Mouse (Mus musculus) neural tube, embryonic 15.5 days (tissue): Measurements from ENCODE around the gene Chrna9. TPM values are rescaled to one million over a fixed set of nuclear protein-coding genes. Genes with fewer than 3 reads are reported as not detected.
"Not testable (repeated sequence)": the region's sequence is repeated elsewhere in the genome, so short reads cannot be mapped to it uniquely, and the experiment has no call there.

Source experiments
- ATAC-seq: fragments of 200-750 bp; cut with Nextera tagmentation; 2 replicates; pipeline ENCODE4 v1.8.0; 2017; ENCODE audit warnings: mild to moderate bottlenecking, moderate TSS enrichment, moderate library complexity; ENCODE audit not compliant: low FRiP score
- H3K27ac ChIP-seq: fragments of 300-500 bp; sonication (generic); replicated peaks from 2 replicates; pipeline ENCODE4 v1.5.1; 2015; ENCODE audit warnings: mild to moderate bottlenecking, inconsistent platforms
- H3K27me3 ChIP-seq: fragments of 300-500 bp; sonication (generic); replicated peaks from 2 replicates; pipeline ENCODE4 v1.6.1; 2015; ENCODE audit warnings: inconsistent platforms
- H3K36me3 ChIP-seq: fragments of 300-500 bp; sonication (generic); 2 replicates; pipeline ENCODE4 v1.6.1; 2015; ENCODE audit warnings: inconsistent platforms
- H3K4me1 ChIP-seq: fragments of 300-500 bp; sonication (generic); 2 replicates; pipeline ENCODE4 v1.6.1; 2015; ENCODE audit warnings: inconsistent platforms
- H3K4me2 ChIP-seq: fragments of 300-500 bp; sonication (generic); 2 replicates; pipeline ENCODE4 v1.6.1; 2015; ENCODE audit warnings: inconsistent platforms, mild to moderate bottlenecking, moderate library complexity
- H3K4me3 ChIP-seq: fragments of 300-500 bp; sonication (generic); replicated peaks from 2 replicates; pipeline ENCODE4 v1.5.1; 2015; ENCODE audit warnings: mild to moderate bottlenecking, inconsistent platforms
- H3K9ac ChIP-seq: fragments of 300-500 bp; sonication (generic); replicated peaks from 2 replicates; pipeline ENCODE4 v1.6.1; 2015; ENCODE audit warnings: mild to moderate bottlenecking, inconsistent platforms
- H3K9me3 ChIP-seq: fragments of 300-500 bp; sonication (generic); replicated peaks from 2 replicates; pipeline ENCODE4 v1.6.1; 2016; ENCODE audit warnings: inconsistent platforms
- WGBS: fragments of 180-500 bp; shearing (Covaris S2); methylation state at CpG from one replicate; pipeline ENCODE4 v1.1.7; 2015; ENCODE audit warnings: mixed read lengths; 5-methylcytosine and 5-hydroxymethylcytosine counted together
- polyA plus RNA-seq: library from polyadenylated mRNA; unstranded; fragments of >200 nt; fragmentation: Nextera tagmentation; extraction: Ambion mirVana; gene quantifications from 2 replicates; pipeline ENCODE4 v1.2.1, GENCODE M21; 2015

Gene Chrna9
- polyA plus RNA-seq, 1 experiment from 2014 or later, result not detected

- H3K4me1 ChIP-seq, result peaks cover 5% of the 10 kb centered on the region
- 93% methylated on average over 11 of the region's 11 CpGs for WGBS
Measured at GRCm38 (mm10) chr5:65960597-65960950, 25.9 kb downstream of the Chrna9 start.

GRCm38 (mm10) chr5:65963291-65963690 is 28.6 kb downstream of the Chrna9 start:
- Histone ChIP-seq H3K4me2 (no peak overlapping the region), H3K4me3 (no peak overlapping the region), H3K4me1 (no peaks in the 10 kb centered on the region), H3K27me3 (no peaks in the 10 kb centered on the region), H3K27ac (no peak overlapping the region), H3K9me3 (no peaks in the 10 kb centered on the region), H3K36me3 (no peaks in the 10 kb centered on the region), H3K9ac (no peak overlapping the region)
- no peak for ATAC-seq
- WGBS, result 90% methylated on average over 5 of the region's 5 CpGs

More at GRCm38 (mm10) chr5:65960597-65960950, 25.9 kb downstream of the Chrna9 start:
- H3K27me3 ChIP-seq, result no peaks in the 10 kb centered on the region
- ATAC-seq, result no peak
- H3K4me3 ChIP-seq, result no peak overlapping the region
- H3K9ac ChIP-seq, result no peak overlapping the region
- no peak overlapping the region for H3K27ac ChIP-seq
- no peaks in the 10 kb centered on the region for H3K36me3 ChIP-seq
- no peaks in the 10 kb centered on the region for H3K9me3 ChIP-seq
- H3K4me2 ChIP-seq, result no peak overlapping the region

- H3K4me2 ChIP-seq, result no peak overlapping the region
- WGBS, result 71% methylated on average over 7 of the region's 7 CpGs
- no peak overlapping the region for H3K4me3 ChIP-seq
- H3K36me3 ChIP-seq, result no peaks in the 10 kb centered on the region
- ATAC-seq, result no peak
- H3K27ac ChIP-seq, result no peak overlapping the region
- no peak overlapping the region for H3K9ac ChIP-seq
- no peaks in the 10 kb centered on the region for H3K4me1 ChIP-seq
- no peaks in the 10 kb centered on the region for H3K9me3 ChIP-seq
- H3K27me3 ChIP-seq, result no peaks in the 10 kb centered on the region
Measured at GRCm38 (mm10) chr5:65965771-65966279, 31.1 kb downstream of the Chrna9 start.

- 71% methylated on average over 12 of the region's 12 CpGs for WGBS
Measured at GRCm38 (mm10) chr5:65967091-65967490, 32.4 kb downstream of the Chrna9 start.

GRCm38 (mm10) chr5:65968004-65968403 is 33.3 kb downstream of the Chrna9 start:
- H3K36me3 ChIP-seq, result no peaks in the 10 kb centered on the region
- H3K9me3 ChIP-seq, result no peaks in the 10 kb centered on the region
- no peaks in the 10 kb centered on the region for H3K27me3 ChIP-seq
- no peak overlapping the region for H3K9ac ChIP-seq
- H3K4me3 ChIP-seq, result no peak overlapping the region
- no peak overlapping the region for H3K4me2 ChIP-seq
- WGBS, result over 99% methylated on average over 3 of the region's 3 CpGs
- no peaks in the 10 kb centered on the region for H3K4me1 ChIP-seq
- ATAC-seq, result no peak
- H3K27ac ChIP-seq, result no peak overlapping the region

More at GRCm38 (mm10) chr5:65967091-65967490, 32.4 kb downstream of the Chrna9 start:
- H3K4me2 ChIP-seq, result no peak overlapping the region
- no peak overlapping the region for H3K9ac ChIP-seq
- no peak overlapping the region for H3K4me3 ChIP-seq
- H3K4me1 ChIP-seq, result no peaks in the 10 kb centered on the region
- H3K9me3 ChIP-seq, result no peaks in the 10 kb centered on the region
- no peaks in the 10 kb centered on the region for H3K27me3 ChIP-seq
- no peak for ATAC-seq
- H3K27ac ChIP-seq, result no peak overlapping the region
- H3K36me3 ChIP-seq, result no peaks in the 10 kb centered on the region

GRCm38 (mm10) chr5:65973189-65973588 is 38.5 kb downstream of the Chrna9 start:
- Histone ChIP-seq H3K4me1 (no peaks in the 10 kb centered on the region), H3K9me3 (no peaks in the 10 kb centered on the region), H3K4me2 (no peak overlapping the region), H3K27ac (no peak overlapping the region), H3K27me3 (no peaks in the 10 kb centered on the region), H3K36me3 (no peaks in the 10 kb centered on the region), H3K4me3 (no peak overlapping the region), H3K9ac (no peak overlapping the region)
- no peak for ATAC-seq
- WGBS, result 75% methylated on average over 2 of the region's 2 CpGs

- Histone ChIP-seq H3K36me3 (no peaks in the 10 kb centered on the region), H3K27ac (no peak overlapping the region), H3K4me1 (no peaks in the 10 kb centered on the region), H3K9ac (no peak overlapping the region), H3K9me3 (no peaks in the 10 kb centered on the region), H3K27me3 (no peaks in the 10 kb centered on the region), H3K4me2 (no peak overlapping the region), H3K4me3 (no peak overlapping the region)
- WGBS, result 89% methylated on average over 13 of the region's 13 CpGs
- ATAC-seq, result no peak
Measured at GRCm38 (mm10) chr5:65975731-65976130, 41.0 kb downstream of the Chrna9 start.

GRCm38 (mm10) chr5:65986426-65986825 is 51.7 kb downstream of the Chrna9 start:
- 92% methylated on average over 5 of the region's 5 CpGs for WGBS
- no peak for ATAC-seq
- no peaks in the 10 kb centered on the region for H3K9me3 ChIP-seq
- no peaks in the 10 kb centered on the region for H3K27me3 ChIP-seq
- no peaks in the 10 kb centered on the region for H3K36me3 ChIP-seq
- H3K4me1 ChIP-seq, result no peaks in the 10 kb centered on the region
- no peak overlapping the region for H3K4me3 ChIP-seq
- H3K27ac ChIP-seq, result no peak overlapping the region
- H3K4me2 ChIP-seq, result no peak overlapping the region
- no peak overlapping the region for H3K9ac ChIP-seq

- H3K9ac ChIP-seq, ATAC-seq, H3K4me2 ChIP-seq, H3K27me3 ChIP-seq, H3K36me3 ChIP-seq, H3K4me1 ChIP-seq, H3K27ac ChIP-seq, H3K9me3 ChIP-seq, H3K4me3 ChIP-seq: not testable (repeated sequence)
- 79% methylated on average over 3 of the region's 3 CpGs for WGBS
Measured at GRCm38 (mm10) chr5:65987004-65987403, 52.3 kb downstream of the Chrna9 start.

GRCm38 (mm10) chr5:65991191-65991590 is 56.5 kb downstream of the Chrna9 start:
- no peak overlapping the region for H3K27ac ChIP-seq
- no peak overlapping the region for H3K4me2 ChIP-seq
- no peaks in the 10 kb centered on the region for H3K9me3 ChIP-seq
- no peak overlapping the region for H3K9ac ChIP-seq
- 82% methylated on average over 2 of the region's 2 CpGs for WGBS
- no peaks in the 10 kb centered on the region for H3K36me3 ChIP-seq
- H3K4me3 ChIP-seq, result no peak overlapping the region
- ATAC-seq, result no peak
- H3K27me3 ChIP-seq, result no peaks in the 10 kb centered on the region
- 0 out of 2 replicates have a peak, but pooled peaks cover 3% of the 10 kb centered on the region for H3K4me1 ChIP-seq

- Histone ChIP-seq H3K9ac (no peak overlapping the region), H3K4me1 (0 out of 2 replicates have a peak, but pooled peaks cover 3% of the 10 kb centered on the region), H3K9me3 (no peaks in the 10 kb centered on the region), H3K27me3 (no peaks in the 10 kb centered on the region), H3K4me3 (no peak overlapping the region), H3K27ac (no peak overlapping the region), H3K36me3 (no peaks in the 10 kb centered on the region), H3K4me2 (no peak overlapping the region)
- ATAC-seq, result no peak
- WGBS, result 84% methylated on average over 6 of the region's 6 CpGs
Measured at GRCm38 (mm10) chr5:65994643-65995042, 59.9 kb downstream of the Chrna9 start.

GRCm38 (mm10) chr5:65997813-65998212 is 63.1 kb downstream of the Chrna9 start:
- Histone ChIP-seq H3K27me3 (no peaks in the 10 kb centered on the region), H3K4me2 (no peak overlapping the region), H3K9me3 (no peaks in the 10 kb centered on the region), H3K27ac (no peak overlapping the region), H3K4me3 (no peak overlapping the region), H3K36me3 (no peaks in the 10 kb centered on the region), H3K9ac (no peak overlapping the region), H3K4me1 (0 out of 2 replicates have a peak, but pooled peaks cover 3% of the 10 kb centered on the region)
- no peak for ATAC-seq

- 0 out of 2 replicates have a peak, but pooled peaks cover 3% of the 10 kb centered on the region for H3K4me1 ChIP-seq
Measured at GRCm38 (mm10) chr5:65999106-65999505, 64.4 kb downstream of the Chrna9 start.

More at GRCm38 (mm10) chr5:65999106-65999505, 64.4 kb downstream of the Chrna9 start:
- H3K4me2 ChIP-seq, result no peak overlapping the region
- H3K4me3 ChIP-seq, result no peak overlapping the region
- H3K27me3 ChIP-seq, result no peaks in the 10 kb centered on the region
- no peaks in the 10 kb centered on the region for H3K9me3 ChIP-seq
- no peak overlapping the region for H3K9ac ChIP-seq
- no peaks in the 10 kb centered on the region for H3K36me3 ChIP-seq
- 94% methylated on average over 7 of the region's 7 CpGs for WGBS
- no peak for ATAC-seq
- no peak overlapping the region for H3K27ac ChIP-seq
